Mouse (Mus musculus) thymus, adult 2 months (tissue): ENCODE results near the gene Babam2. TPM values are rescaled to one million over a fixed set of nuclear protein-coding genes. Genes with fewer than 3 reads are reported as not detected.

ENCODE experiments used
- DNase-seq: peaks from one replicate; pipeline ENCODE4 v3.0.0; 2021
- H3K27ac ChIP-seq: fragments of 200-500 bp; 2 replicates; pipeline ENCODE4 v1.5.1; 2012; ENCODE audit warnings: low read length, control low read depth; ENCODE audit not compliant: control insufficient read depth, insufficient read depth
- H3K27me3 ChIP-seq: fragments of 200-500 bp; 2 replicates; pipeline ENCODE4 v1.6.1; 2012; ENCODE audit warnings: mild to moderate bottlenecking, low read length, moderate library complexity, mixed read lengths; ENCODE audit not compliant: control insufficient read depth, insufficient read depth
- H3K36me3 ChIP-seq: fragments of 200-500 bp; 2 replicates; pipeline ENCODE4 v1.6.1; 2012; ENCODE audit warnings: mild to moderate bottlenecking, low read length, moderate library complexity; ENCODE audit not compliant: control insufficient read depth, insufficient read depth
- H3K4me1 ChIP-seq: fragments of 200-500 bp; replicated peaks from 2 replicates; pipeline ENCODE4 v1.6.1; 2012; ENCODE audit warnings: low read length; ENCODE audit not compliant: control insufficient read depth, insufficient read depth
- H3K4me3 ChIP-seq: fragments of 200-500 bp; 2 replicates; pipeline ENCODE4 v1.5.1; 2012; ENCODE audit warnings: mild to moderate bottlenecking, low read length, control low read depth, moderate library complexity; ENCODE audit not compliant: control insufficient read depth, insufficient read depth
- CTCF ChIP-seq: fragments of 200-500 bp; IDR thresholded peaks from 2 replicates; pipeline ENCODE4 v1.5.1; 2012; ENCODE audit warnings: mild to moderate bottlenecking, control low read depth, low read length, moderate library complexity, borderline replicate concordance; ENCODE audit not compliant: control insufficient read depth, poor library complexity, insufficient read depth; ENCODE audit errors: extremely low read depth
- POLR2A ChIP-seq: fragments of 200-500 bp; IDR thresholded peaks from 2 replicates; pipeline ENCODE4 v1.6.1; 2012; ENCODE audit warnings: mild to moderate bottlenecking, low read length, control low read depth, moderate library complexity; ENCODE audit not compliant: control insufficient read depth, poor library complexity, insufficient read depth; ENCODE audit errors: extremely low read depth
- WGBS: fragments of 180-500 bp; shearing (Covaris S2); methylation state at CpG from one replicate; pipeline ENCODE4 v1.1.7; 2018; 5-methylcytosine and 5-hydroxymethylcytosine counted together
- polyA plus RNA-seq: library from polyadenylated mRNA; depleted of rRNA; stranded (reverse); fragments of >200 nt; gene quantifications from 2 replicates; pipeline ENCODE4 v1.2.3, GENCODE M21; 2012

Gene Babam2
- polyA plus RNA-seq, 1 experiment: 16.1 TPM

DNA sequence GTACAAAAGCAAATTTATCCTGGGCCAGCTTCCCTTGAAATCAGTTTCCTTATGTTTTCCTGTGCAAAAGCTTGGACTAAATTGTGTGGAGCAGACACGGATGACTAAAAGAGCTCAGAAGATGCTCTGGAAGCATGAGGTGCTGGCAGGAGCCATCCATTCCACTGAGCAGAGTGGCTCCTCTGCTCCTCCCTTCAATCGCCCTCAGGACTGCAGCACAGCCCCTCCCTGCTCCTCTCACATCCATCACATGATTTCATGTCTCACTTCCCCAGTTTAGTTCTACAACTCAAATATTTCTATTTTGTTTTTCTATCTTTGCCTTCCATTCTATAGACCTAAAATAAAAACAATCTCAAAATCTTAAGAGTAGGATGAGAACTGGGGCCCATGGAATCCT, 26.3 kb upstream of the Babam2 start:
- TF ChIP-seq POLR2A (no peak), CTCF (no peak)
- H3K4me1 ChIP-seq: no peaks in the 10 kb centered on the region
- no peaks in the 10 kb centered on the region for H3K27me3 ChIP-seq
- no peak for DNase-seq
- no peak overlapping the region for H3K27ac ChIP-seq
- H3K4me3 ChIP-seq: no peak overlapping the region
- 91% methylated on average over 2 of the region's 2 CpGs for WGBS
- no peaks in the 10 kb centered on the region for H3K36me3 ChIP-seq

DNA sequence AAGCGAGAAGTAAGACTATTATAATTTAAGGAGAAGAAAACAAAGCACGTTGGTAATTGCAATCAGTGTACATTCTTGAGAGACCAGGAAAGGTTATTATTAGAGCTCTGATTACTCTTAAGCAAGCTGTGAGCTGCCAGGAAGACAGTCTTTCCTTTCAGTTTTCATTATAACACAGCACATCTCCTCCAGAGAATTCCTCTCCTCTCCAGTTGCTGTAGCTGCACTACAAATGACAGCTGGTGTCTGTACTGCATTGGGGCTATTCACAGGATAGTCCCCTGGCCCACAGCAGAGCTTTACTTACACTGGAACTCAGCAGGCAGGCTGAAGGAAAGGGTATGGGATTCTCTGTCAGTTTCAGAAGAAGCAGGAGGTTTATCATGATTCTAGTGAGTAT, 24.1 kb upstream of the Babam2 start:
- no peak for TF ChIP-seq POLR2A
- TF ChIP-seq CTCF: no peak
- no peaks in the 10 kb centered on the region for H3K4me1 ChIP-seq
- WGBS: 94% methylated on average over 2 of the region's 2 CpGs
- H3K4me3 ChIP-seq: no peak overlapping the region
- H3K27ac ChIP-seq: no peak overlapping the region
- DNase-seq: no peak
- H3K27me3 ChIP-seq: no peaks in the 10 kb centered on the region
- no peaks in the 10 kb centered on the region for H3K36me3 ChIP-seq

DNA sequence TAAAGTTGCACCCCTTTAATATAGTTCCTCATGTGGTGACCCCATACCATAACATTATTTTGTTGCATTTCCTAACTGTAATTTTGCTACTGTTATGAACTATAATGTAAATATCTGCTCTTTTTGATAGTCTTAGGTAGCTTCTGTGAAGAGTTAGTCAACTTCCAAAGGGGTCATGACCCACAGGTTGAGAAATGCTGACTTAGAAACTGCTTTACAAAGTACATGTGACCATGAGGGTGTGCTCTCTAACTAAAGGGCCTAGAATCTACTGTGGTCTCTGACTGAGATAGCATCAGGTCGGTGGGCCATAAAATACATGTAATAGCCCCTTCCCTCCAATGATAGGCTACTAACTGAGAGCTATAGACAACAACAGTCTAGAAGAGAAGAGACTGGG, 19.5 kb upstream of the Babam2 start:
- Histone ChIP-seq H3K27me3 (no peaks in the 10 kb centered on the region), H3K4me1 (no peaks in the 10 kb centered on the region), H3K36me3 (no peaks in the 10 kb centered on the region), H3K4me3 (no peak overlapping the region), H3K27ac (no peak overlapping the region)
- WGBS: 83% methylated on average over 1 of the region's 1 CpGs
- DNase-seq: no peak
- no peak for TF ChIP-seq CTCF
- TF ChIP-seq POLR2A: no peak

DNA sequence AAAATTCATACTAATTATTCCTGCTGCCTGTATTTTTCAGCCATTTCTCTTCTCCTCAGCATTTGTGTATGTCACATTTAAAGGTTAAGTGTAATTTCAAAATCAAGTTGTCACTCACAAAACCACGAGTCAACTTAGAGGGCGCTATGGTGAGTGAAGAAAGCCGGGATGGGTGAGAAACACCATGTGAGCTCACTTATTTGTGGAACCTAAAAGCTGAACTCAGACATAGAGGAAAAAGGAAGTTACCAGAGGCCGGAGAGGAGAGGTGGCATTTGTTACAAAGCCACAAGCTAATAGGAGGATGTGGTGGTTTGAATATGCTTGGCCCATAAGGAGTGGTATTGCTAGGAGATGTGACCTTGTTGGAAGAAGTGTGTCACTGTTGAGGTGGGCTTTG, 17.3 kb upstream of the Babam2 start:
- no peaks in the 10 kb centered on the region for H3K4me1 ChIP-seq
- H3K27ac ChIP-seq: no peak overlapping the region
- H3K36me3 ChIP-seq: no peaks in the 10 kb centered on the region
- TF ChIP-seq POLR2A (no peak), CTCF (no peak)
- 64% methylated on average over 4 of the region's 4 CpGs for WGBS
- H3K27me3 ChIP-seq: no peaks in the 10 kb centered on the region
- no peak for DNase-seq
- H3K4me3 ChIP-seq: no peak overlapping the region

DNA sequence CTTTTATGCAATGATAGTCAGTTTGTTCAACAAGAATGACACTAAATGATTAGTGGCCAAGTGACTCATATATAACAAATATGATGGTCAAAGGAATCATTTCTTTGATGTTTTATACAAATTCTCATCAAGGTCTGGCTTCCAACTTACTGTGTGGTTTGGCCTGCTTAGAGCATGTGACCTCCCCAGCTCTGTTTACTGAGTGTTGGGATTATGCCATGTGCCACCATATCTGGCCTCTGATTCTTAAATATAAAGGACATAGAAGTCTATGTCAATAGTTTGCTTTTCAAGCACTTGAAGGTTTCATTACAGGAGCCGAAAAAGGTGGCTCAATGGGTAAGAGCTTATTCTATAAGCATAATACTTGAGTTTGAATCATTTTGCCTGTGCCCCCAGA, 15.2 kb upstream of the Babam2 start:
- no peaks in the 10 kb centered on the region for H3K36me3 ChIP-seq
- 98% methylated on average over 1 of the region's 1 CpGs for WGBS
- no peak overlapping the region for H3K27ac ChIP-seq
- no peak for DNase-seq
- H3K27me3 ChIP-seq: no peaks in the 10 kb centered on the region
- no peak overlapping the region for H3K4me3 ChIP-seq
- no peaks in the 10 kb centered on the region for H3K4me1 ChIP-seq
- no peak for TF ChIP-seq CTCF
- no peak for TF ChIP-seq POLR2A

DNA sequence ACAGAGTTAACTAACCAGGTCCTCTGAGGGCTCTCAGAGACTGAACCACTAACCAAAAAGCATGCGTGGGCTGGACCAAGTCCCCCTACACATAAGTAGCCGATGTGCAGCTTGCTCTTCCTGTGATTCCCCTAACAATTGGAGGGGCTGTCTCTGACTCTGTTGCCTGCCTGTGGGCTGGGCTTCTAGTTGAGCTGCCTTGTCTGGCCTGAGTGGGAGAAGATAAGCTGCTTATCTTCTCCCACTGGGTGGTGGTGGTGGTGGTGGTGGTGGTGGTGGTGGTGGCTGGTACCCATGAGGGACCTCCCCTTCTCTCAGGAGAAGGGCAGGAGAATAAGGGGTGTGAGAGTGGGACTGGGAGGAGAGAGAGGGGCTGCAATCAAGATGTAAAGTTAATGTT, 11.4 kb upstream of the Babam2 start:
- H3K4me1 ChIP-seq: no peaks in the 10 kb centered on the region
- no peak overlapping the region for H3K27ac ChIP-seq
- H3K27me3 ChIP-seq: no peaks in the 10 kb centered on the region
- 92% methylated on average over 2 of the region's 2 CpGs for WGBS
- H3K36me3 ChIP-seq: no peaks in the 10 kb centered on the region
- no peak for DNase-seq
- no peak overlapping the region for H3K4me3 ChIP-seq
- TF ChIP-seq POLR2A (no peak), CTCF (no peak)

DNA sequence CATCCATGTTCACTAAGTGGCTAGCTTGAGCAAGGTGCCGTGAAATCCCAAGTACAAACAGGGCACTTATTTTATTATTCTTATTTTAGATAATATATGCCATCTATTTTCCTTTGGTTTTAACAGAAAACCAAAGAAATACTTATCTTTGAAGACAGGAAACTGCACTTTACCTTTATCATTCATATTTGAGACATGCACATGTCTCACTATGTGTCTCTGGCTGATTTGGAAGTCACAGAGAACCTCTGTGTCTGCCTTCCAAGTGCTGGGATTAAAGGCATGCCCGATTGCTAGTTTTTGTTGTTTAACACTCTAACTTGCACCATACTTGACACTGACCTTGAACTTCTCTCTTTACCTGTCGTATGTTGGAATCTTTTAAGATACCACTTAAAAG, 9.5 kb upstream of the Babam2 start:
- no peaks in the 10 kb centered on the region for H3K27me3 ChIP-seq
- TF ChIP-seq CTCF (no peak), POLR2A (no peak)
- H3K36me3 ChIP-seq: no peaks in the 10 kb centered on the region
- 82% methylated on average over 3 of the region's 3 CpGs for WGBS
- no peak overlapping the region for H3K4me3 ChIP-seq
- H3K4me1 ChIP-seq: no peaks in the 10 kb centered on the region
- no peak for DNase-seq
- no peak overlapping the region for H3K27ac ChIP-seq

DNA sequence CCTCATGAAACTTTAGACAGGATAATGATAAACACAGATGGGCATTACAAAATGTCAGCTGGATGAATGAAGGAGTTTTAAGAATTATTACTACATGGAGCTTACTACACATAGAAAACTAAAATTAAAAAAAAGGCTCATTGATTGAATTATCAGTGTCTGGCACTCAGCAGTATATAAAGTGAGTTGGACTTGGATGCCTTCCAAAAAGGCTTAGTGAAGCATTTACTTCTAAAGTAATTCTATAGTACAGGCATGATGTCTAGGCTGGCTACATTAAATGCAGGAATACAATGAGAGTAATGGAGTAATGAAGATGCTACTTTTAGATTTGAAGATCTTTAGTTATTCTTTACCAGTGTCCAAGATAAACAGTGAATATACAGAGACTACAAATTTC, 4.3 kb upstream of the Babam2 start:
- Histone ChIP-seq H3K27ac (no peak overlapping the region), H3K4me3 (no peak overlapping the region), H3K27me3 (no peaks in the 10 kb centered on the region), H3K4me1 (peaks cover 4% of the 10 kb centered on the region), H3K36me3 (no peaks in the 10 kb centered on the region)
- DNase-seq: no peak
- TF ChIP-seq POLR2A (no peak), CTCF (no peak)
